Comparison of ENCODE assay signal across 10 mouse cellular contexts in the genomic region with DNA sequence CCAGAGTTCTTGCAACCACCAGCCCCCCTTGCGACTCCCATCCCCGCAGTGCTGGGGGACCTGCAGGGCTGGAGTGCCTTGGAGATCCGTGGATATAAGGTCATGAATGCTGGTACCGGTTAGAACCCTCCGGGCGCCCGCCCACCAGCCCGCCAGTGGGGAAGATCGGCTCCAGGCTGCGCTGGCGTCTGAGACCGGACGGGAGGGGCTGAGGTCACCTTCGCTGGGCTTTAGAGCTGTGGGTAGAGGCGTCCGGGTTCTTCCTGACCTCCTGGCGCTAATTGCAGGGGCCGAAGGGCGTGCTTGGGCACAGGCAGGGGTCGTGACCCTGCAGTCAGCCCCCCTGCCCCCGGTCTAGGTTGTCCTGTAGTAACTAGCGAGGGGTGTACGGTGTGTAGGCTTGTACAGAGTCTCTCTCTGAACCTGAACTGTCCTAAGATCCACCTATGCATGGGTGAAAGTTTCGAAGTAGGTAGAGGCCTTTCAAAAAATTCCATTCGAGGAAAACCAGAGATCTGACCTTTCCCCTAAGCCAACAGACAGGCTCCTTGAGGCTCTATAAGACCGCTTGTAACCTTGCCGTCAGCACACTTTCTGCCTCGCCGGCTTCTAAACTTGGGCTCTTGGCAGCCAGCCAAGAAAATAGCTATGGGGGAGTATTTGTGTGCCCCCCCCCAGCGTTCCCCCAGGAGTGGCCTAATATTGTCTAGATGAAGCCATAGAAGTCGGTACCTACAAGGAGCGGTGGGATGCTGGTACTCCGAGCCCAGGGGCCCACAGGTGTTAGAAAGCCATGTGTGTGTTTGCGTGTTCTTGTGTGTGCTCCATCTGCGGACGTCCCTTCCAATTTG. TPM values are rescaled to one million over a fixed set of nuclear protein-coding genes. Genes with fewer than 3 reads are reported as not detected.
DNase-seq lines count a peak whose midpoint lies in the region; ATAC-seq and TF ChIP-seq lines count a peak whose summit lies in the region.
"Had no signal": no experiment of that assay in that cellular context is flagged by ENCODE, and none has a peak within 500 bp of the region (broad histone marks: within the 10 kb centered on the region; RNA-seq: fewer than 3 reads in every experiment).

No protein-coding gene starts in this region.

- no peak for TF ChIP-seq CTCF in liver, embryonic 14.5 days (IDR thresholded peaks at IDR 0.05; ENCODE audit: low read depth)

- H3K27me3 ChIP-seq in kidney, embryonic 16.5 days (ENCODE audit: insufficient read depth, low read length): peaks cover 86% of the 10 kb centered on the region
- peaks cover 98% of the 10 kb centered on the region for H3K27me3 ChIP-seq in embryonic facial prominence, embryonic 10.5 days (replicated peaks; ENCODE audit: low read depth, poor library complexity, severe bottlenecking)
- H3K27me3 ChIP-seq in liver, embryonic 14.5 days (ENCODE audit: control insufficient read depth, insufficient read depth, low read length): peaks cover 59% of the 10 kb centered on the region

- H3K9ac ChIP-seq in kidney, embryonic 16.5 days (replicated peaks; ENCODE audit: low read length): peak overlapping the region; percentile 27
- no peak overlapping the region for H3K9ac ChIP-seq in liver, embryonic 14.5 days (replicated peaks)

- peaks cover 25% of the 10 kb centered on the region for H3K4me1 ChIP-seq in kidney, embryonic 16.5 days (ENCODE audit: insufficient read depth, low read length)
- peaks cover 85% of the 10 kb centered on the region for H3K4me1 ChIP-seq in embryonic facial prominence, embryonic 10.5 days
- H3K4me1 ChIP-seq in liver, embryonic 14.5 days (replicated peaks; ENCODE audit: control insufficient read depth in 2 of 2, insufficient read depth in 2 of 2, low read length in 1 of 2): no peaks in the 10 kb centered on the region

- no peaks in the 10 kb centered on the region for H3K9me3 ChIP-seq in kidney, embryonic 16.5 days (ENCODE audit: low read length)
- no peaks in the 10 kb centered on the region for H3K9me3 ChIP-seq in embryonic facial prominence, embryonic 10.5 days
- no peaks in the 10 kb centered on the region for H3K9me3 ChIP-seq in liver, embryonic 14.5 days (ENCODE audit: control insufficient read depth, low read length)

- peak overlapping the region; percentile 52 for H3K4me2 ChIP-seq in kidney, embryonic 16.5 days (replicated peaks; ENCODE audit: low read depth, low read length)
- peak overlapping the region; percentile 22; the same call in 1 of the 2 replicates for H3K4me2 ChIP-seq in liver, embryonic 14.5 days (ENCODE audit: low read depth)

- peak overlapping the region; percentile 74 for H3K27ac ChIP-seq in kidney, embryonic 16.5 days (ENCODE audit: low read length)
- peak overlapping the region; percentile 87 for H3K27ac ChIP-seq in embryonic facial prominence, embryonic 10.5 days (replicated peaks)
- H3K27ac ChIP-seq in liver, embryonic 14.5 days: no peak overlapping the region

- peak; percentile 41 to 55 for DNase-seq in adrenal gland, adult 18-20 months (ENCODE audit: low spot score in 2 of 2)
- no peak for DNase-seq in adrenal gland, postnatal 25 days
- DNase-seq in kidney, postnatal 10 days: no peak
- DNase-seq in embryonic facial prominence, embryonic 10.5 days (ENCODE audit: low spot score): peak; percentile 67
- DNase-seq in liver, embryonic 14.5 days (ENCODE audit: low read depth in 3 of 3, low spot score in 3 of 3): no peak
- DNase-seq in testis, postnatal 14 days (ENCODE audit: low spot score): no peak
- DNase-seq in thymus, postnatal 14 days: no peak
- DNase-seq: kidney, adult 9 months had no signal

- TF ChIP-seq EP300 in liver, embryonic 14.5 days (IDR thresholded peaks at IDR 0.05; ENCODE audit: low read depth): no peak

- peak overlapping the region; percentile 2; the same call in 1 of the 2 replicates for H3K4me3 ChIP-seq in kidney, embryonic 16.5 days (ENCODE audit: low read length)
- H3K4me3 ChIP-seq in embryonic facial prominence, embryonic 10.5 days: peak overlapping the region; percentile 51
- H3K4me3 ChIP-seq in liver, embryonic 14.5 days (ENCODE audit: insufficient read depth in 1 of 2, low read depth in 2 of 2, low read length in 2 of 2): no peak overlapping the region

- 6% methylated on average over 36 of the region's 36 CpGs for WGBS in kidney, embryonic 16.5 days
- 3% methylated on average over 36 of the region's 36 CpGs for WGBS in embryonic facial prominence, embryonic 10.5 days
- WGBS in liver, embryonic 14.5 days (ENCODE audit: insufficient replicate concordance): 8% methylated on average over 36 of the region's 36 CpGs

- ATAC-seq in kidney, embryonic 16.5 days (ENCODE audit: low FRiP score, low TSS enrichment): peak; percentile 16; the same call in 1 of the 2 replicates
- no peak for ATAC-seq in liver, embryonic 14.5 days (ENCODE audit: insufficient read depth)

- H3K36me3 ChIP-seq in kidney, embryonic 16.5 days (ENCODE audit: insufficient read depth, low read length): no peaks in the 10 kb centered on the region
- H3K36me3 ChIP-seq in embryonic facial prominence, embryonic 10.5 days (replicated peaks): peaks cover 10% of the 10 kb centered on the region
- no peaks in the 10 kb centered on the region for H3K36me3 ChIP-seq in liver, embryonic 14.5 days (replicated peaks; ENCODE audit: control insufficient read depth, insufficient read depth, low read depth)

RNA-seq across cellular contexts. Expression of a gene that starts 16.8 kb away (rescaled TPM):
- 100 to 1,000 TPM; 298 to 307 TPM for total RNA-seq in adrenal gland, adult 18-20 months (2021)
- 215 and 277 TPM in 2 replicates for total RNA-seq in adrenal gland, postnatal 25 days (2021)
- polyA plus RNA-seq in kidney, embryonic 16.5 days (2015; fragmentation: Nextera tagmentation; extraction: Ambion mirVana): 52.6 and 60.5 TPM in 2 replicates
- 58.3 and 64.8 TPM in 2 replicates for polyA plus RNA-seq in embryonic facial prominence, embryonic 10.5 days (2016; fragmentation: Nextera tagmentation; extraction: Ambion mirVana)
- polyA plus RNA-seq in liver, embryonic 14.5 days (2012; rRNA removed): 1.4 and 1.7 TPM in 2 replicates
- 2.0 and 2.4 TPM in 2 replicates for polyA plus RNA-seq in liver, embryonic 14.5 days (2014; fragmentation: Nextera tagmentation; extraction: Ambion mirVana)
- total RNA-seq: megakaryocyte, adult 5-6 weeks had no signal

Comparison
In these comparisons a context has a peak if more than half of its experiments do, and no peak if none do; other contexts are left out.
1. DNase-seq: peak in adrenal gland, adult 18-20 months (2 of 2) and embryonic facial prominence, embryonic 10.5 days (single experiment); none in adrenal gland, postnatal 25 days (single experiment), kidney, postnatal 10 days (single experiment), liver, embryonic 14.5 days (0 of 3), testis, postnatal 14 days (single experiment) and thymus, postnatal 14 days (single experiment).
2. H3K4me3 ChIP-seq: peak in kidney, embryonic 16.5 days (single experiment) and embryonic facial prominence, embryonic 10.5 days (single experiment); none in liver, embryonic 14.5 days (0 of 2).
3. RNA of a gene that starts 16.8 kb away (polyA plus RNA-seq): 58.3 to 64.8 TPM in embryonic facial prominence, embryonic 10.5 days and 52.6 to 60.5 TPM in kidney, embryonic 16.5 days; 1.4 to 2.4 TPM in liver, embryonic 14.5 days; every median in the first group is over 10 times any median in the second.